Mouse (Mus musculus): ENCODE data around the gene Wdfy3.

Gene Wdfy3

GRCm38 (mm10) chr5:102054511-102055093 lies 15.1 kb downstream of the Wdfy3 start:
- DNase-seq = peak; percentile 74

- DNase-seq = peak; percentile 93
Measured at GRCm38 (mm10) chr5:102052906-102053305, 16.8 kb downstream of the Wdfy3 start.

- DNase-seq = no peak
Measured at GRCm38 (mm10) chr5:102052465-102052864, 17.3 kb downstream of the Wdfy3 start.

- DNase-seq = no peak
Measured at GRCm38 (mm10) chr5:102050677-102051076, 19.0 kb downstream of the Wdfy3 start.

- no peak for DNase-seq
Measured at GRCm38 (mm10) chr5:102048416-102048815, 21.3 kb downstream of the Wdfy3 start.

GRCm38 (mm10) chr5:102046617-102047116 lies 23.1 kb downstream of the Wdfy3 start:
- no peak for DNase-seq

GRCm38 (mm10) chr5:102045636-102046616 lies 23.8 kb downstream of the Wdfy3 start:
- DNase-seq = peak; percentile 50

GRCm38 (mm10) chr5:102045177-102045576 lies 24.5 kb downstream of the Wdfy3 start:
- no peak for DNase-seq

GRCm38 (mm10) chr5:102033281-102033680 lies 36.4 kb downstream of the Wdfy3 start:
- no peak for DNase-seq

- no peak for DNase-seq
Measured at GRCm38 (mm10) chr5:102032594-102033240, 37.0 kb downstream of the Wdfy3 start.

GRCm38 (mm10) chr5:102032191-102032590 lies 37.5 kb downstream of the Wdfy3 start:
- no peak for DNase-seq

- DNase-seq = no peak
Measured at GRCm38 (mm10) chr5:102023376-102023775, 46.3 kb downstream of the Wdfy3 start.

- peak; percentile 78 for DNase-seq
Measured at GRCm38 (mm10) chr5:102022018-102022898, 47.5 kb downstream of the Wdfy3 start.

GRCm38 (mm10) chr5:102014235-102014634 lies 55.5 kb downstream of the Wdfy3 start:
- DNase-seq = no peak

GRCm38 (mm10) chr5:102013781-102014180 lies 55.9 kb downstream of the Wdfy3 start:
- DNase-seq = peak; percentile 56

GRCm38 (mm10) chr5:102010961-102011360 lies 58.8 kb downstream of the Wdfy3 start:
- no peak for DNase-seq

- DNase-seq = peak; percentile 38
Measured at GRCm38 (mm10) chr5:102009606-102010005, 60.1 kb downstream of the Wdfy3 start.

- DNase-seq = no peak
Measured at GRCm38 (mm10) chr5:102008712-102009111, 61.0 kb downstream of the Wdfy3 start.

GRCm38 (mm10) chr5:102006218-102006941 lies 63.3 kb downstream of the Wdfy3 start:
- no peak for DNase-seq

GRCm38 (mm10) chr5:102003371-102003770 lies 66.3 kb downstream of the Wdfy3 start:
- no peak for DNase-seq

- no peak for DNase-seq
Measured at GRCm38 (mm10) chr5:102001026-102001425, 68.7 kb downstream of the Wdfy3 start.

- no peak for DNase-seq
Measured at GRCm38 (mm10) chr5:101998971-101999370, 70.8 kb downstream of the Wdfy3 start.
